Mouse (Mus musculus): ENCODE results near the gene Kcnk1. TPM values are rescaled to one million over a fixed set of nuclear protein-coding genes. Genes with fewer than 3 reads are reported as not detected.
A peak's percentile ranks its signal among the peaks of the same experiment; 100 is the strongest.

Kcnk1 gene
- polyA plus RNA-seq, 1 experiment: 40.5 TPM

DNA sequence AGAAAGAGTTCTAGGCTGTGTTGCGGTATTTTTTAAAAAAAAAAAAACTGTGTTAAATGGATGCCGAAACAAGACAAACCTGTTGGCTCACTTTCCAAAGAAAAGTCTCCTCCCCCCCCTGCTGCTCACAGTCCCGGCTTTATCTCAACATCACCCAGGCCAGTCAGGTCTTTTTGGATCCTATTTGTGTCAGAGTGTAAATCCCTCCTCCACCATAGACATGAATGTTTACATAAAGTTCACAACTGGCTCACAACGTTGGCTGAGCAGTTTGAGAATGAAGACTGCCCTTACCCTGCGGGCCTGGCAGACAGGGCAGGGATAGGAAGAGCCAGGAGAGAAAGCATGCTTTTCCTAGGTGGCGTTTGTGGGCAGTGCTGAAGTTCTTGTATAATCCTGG, 2.0 kb downstream of the Kcnk1 start:
- Histone ChIP-seq H3K27me3 (ENCODE audit: control insufficient read depth, insufficient read depth, low read length) (no peaks in the 10 kb centered on the region), H3K36me3 (ENCODE audit: control insufficient read depth, insufficient read depth, low read length) (no peaks in the 10 kb centered on the region), H3K4me1 (ENCODE audit: control insufficient read depth, insufficient read depth, insufficient read length, low read length) (peaks cover 14% of the 10 kb centered on the region; the same call in 1 of the 2 replicates), H3K27ac (ENCODE audit: insufficient read depth, low read depth, low read length) (peak overlapping the region; percentile 90), H3K4me3 (ENCODE audit: low read depth, low read length) (peak overlapping the region; percentile 37)
- no peak for TF ChIP-seq CTCF (IDR thresholded peaks at IDR 0.05; ENCODE audit: extremely low read depth, insufficient read length, insufficient replicate concordance, low read depth, low read length)
- no peak for TF ChIP-seq POLR2A (IDR thresholded peaks at IDR 0.05; ENCODE audit: low read depth, low read length)
- WGBS: 20% methylated on average over 6 of the region's 6 CpGs

DNA sequence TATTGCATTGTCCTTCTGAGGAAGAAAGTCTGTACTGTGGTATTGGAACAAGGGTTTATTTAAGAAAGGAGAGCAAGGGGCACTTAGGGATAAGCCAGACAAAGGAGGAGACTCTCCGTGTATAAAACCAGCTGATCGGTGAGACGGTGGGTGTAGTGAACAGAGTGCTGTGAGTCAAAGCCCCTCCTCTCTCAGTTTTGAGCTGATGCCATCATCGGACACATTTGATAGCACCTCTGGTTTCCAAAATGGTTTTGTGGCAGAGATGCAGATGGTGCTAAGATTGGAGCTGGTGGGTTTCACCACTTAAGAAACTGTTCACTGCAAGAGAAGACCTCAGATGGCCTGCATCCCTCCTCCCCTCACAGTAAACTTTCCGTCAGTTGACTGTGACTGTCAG, 2.6 kb downstream of the Kcnk1 start:
- Histone ChIP-seq H3K27ac (ENCODE audit: insufficient read depth, low read depth, low read length) (0 out of 2 replicates have a peak overlapping the region, but pooled peaks have one; percentile 3), H3K4me3 (ENCODE audit: low read depth, low read length) (peak overlapping the region; percentile 2; the same call in 1 of the 2 replicates), H3K27me3 (ENCODE audit: control insufficient read depth, insufficient read depth, low read length) (no peaks in the 10 kb centered on the region), H3K4me1 (ENCODE audit: control insufficient read depth, insufficient read depth, insufficient read length, low read length) (peaks cover 14% of the 10 kb centered on the region; the same call in 1 of the 2 replicates), H3K36me3 (ENCODE audit: control insufficient read depth, insufficient read depth, low read length) (no peaks in the 10 kb centered on the region)
- TF ChIP-seq POLR2A (IDR thresholded peaks at IDR 0.05; ENCODE audit: low read depth, low read length): no peak
- TF ChIP-seq CTCF (IDR thresholded peaks at IDR 0.05; ENCODE audit: extremely low read depth, insufficient read length, insufficient replicate concordance, low read depth, low read length): no peak
- 30% methylated on average over 5 of the region's 5 CpGs for WGBS

DNA sequence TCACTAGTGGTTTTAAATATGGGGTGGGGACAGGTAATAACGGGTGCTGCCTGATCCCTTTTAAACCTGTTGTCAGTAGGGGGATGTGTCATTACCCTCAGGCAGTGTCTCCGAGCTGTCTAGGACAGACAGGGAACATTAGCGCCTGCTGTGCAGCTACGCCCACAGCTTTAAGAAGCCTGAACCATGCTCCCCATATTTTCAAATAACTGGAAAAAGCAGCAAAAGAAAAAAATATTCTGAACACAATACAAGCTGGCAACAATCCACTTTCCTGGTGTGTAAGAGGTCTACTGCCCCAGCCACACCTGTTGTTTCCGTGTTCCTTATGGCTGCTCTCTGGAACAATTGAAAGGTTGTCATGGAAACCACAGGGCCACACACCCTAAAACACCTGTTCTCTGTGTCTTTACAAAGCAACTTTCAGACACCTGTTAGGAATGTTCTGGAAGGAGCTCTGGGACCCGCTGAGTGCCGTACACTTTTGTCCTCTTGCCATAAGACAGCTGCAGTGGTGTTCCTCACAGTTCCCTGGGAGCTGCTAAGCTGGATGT, 4.9 kb downstream of the Kcnk1 start:
- no peak overlapping the region for H3K4me3 ChIP-seq (ENCODE audit: low read depth, low read length)
- peaks cover 14% of the 10 kb centered on the region; the same call in 1 of the 2 replicates for H3K4me1 ChIP-seq (ENCODE audit: control insufficient read depth, insufficient read depth, insufficient read length, low read length)
- no peaks in the 10 kb centered on the region for H3K36me3 ChIP-seq (ENCODE audit: control insufficient read depth, insufficient read depth, low read length)
- WGBS: 25% methylated on average over 7 of the region's 7 CpGs
- TF ChIP-seq CTCF (IDR thresholded peaks at IDR 0.05; ENCODE audit: extremely low read depth, insufficient read length, insufficient replicate concordance, low read depth, low read length) (no peak), POLR2A (IDR thresholded peaks at IDR 0.05; ENCODE audit: low read depth, low read length) (no peak)
- peak overlapping the region; percentile 47 for H3K27ac ChIP-seq (ENCODE audit: insufficient read depth, low read depth, low read length)
- H3K27me3 ChIP-seq (ENCODE audit: control insufficient read depth, insufficient read depth, low read length): no peaks in the 10 kb centered on the region

DNA sequence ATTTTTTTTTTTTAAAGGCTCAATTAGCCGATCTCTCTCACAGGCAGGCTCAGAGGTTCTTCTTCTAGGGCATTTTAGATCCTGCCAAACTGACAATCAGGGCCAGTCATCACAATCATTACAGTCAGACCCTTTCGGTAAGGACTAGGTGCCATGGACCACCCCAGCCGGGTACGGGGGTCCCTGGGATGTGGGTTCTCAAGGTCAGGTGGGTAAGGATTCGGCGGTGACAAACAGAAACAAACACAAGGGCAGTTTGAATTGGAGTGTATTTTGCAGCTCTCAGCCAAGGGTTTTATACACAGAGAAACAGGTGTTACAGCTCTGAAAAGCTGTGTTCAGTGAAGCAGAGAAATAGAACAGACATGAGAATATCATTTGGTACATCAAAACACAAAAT, 8.6 kb downstream of the Kcnk1 start:
- TF ChIP-seq CTCF (IDR thresholded peaks at IDR 0.05; ENCODE audit: extremely low read depth, insufficient read length, insufficient replicate concordance, low read depth, low read length): no peak
- TF ChIP-seq POLR2A (IDR thresholded peaks at IDR 0.05; ENCODE audit: low read depth, low read length): no peak
- H3K27me3 ChIP-seq (ENCODE audit: control insufficient read depth, insufficient read depth, low read length): no peaks in the 10 kb centered on the region
- WGBS: 83% methylated on average over 6 of the region's 6 CpGs

DNA sequence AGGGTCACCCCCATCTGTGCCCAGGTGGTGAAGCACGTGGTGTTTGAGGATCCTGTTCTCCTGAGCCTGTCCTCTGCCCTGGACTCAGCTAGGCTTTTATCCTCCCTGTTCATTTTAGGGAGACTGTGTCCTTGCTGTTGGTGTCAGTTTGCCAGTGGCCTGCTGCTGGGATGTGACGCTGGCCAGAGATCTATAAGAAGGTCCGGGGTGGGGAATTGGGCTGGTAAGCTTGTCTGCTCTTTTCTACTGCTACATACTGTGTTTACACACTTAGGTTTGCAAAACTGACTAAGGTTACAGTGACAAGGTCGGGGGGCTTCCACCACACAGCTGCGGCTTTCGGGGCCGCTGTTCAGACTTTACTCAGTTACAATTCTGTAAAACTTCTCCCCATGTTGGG, 10.0 kb downstream of the Kcnk1 start:
- H3K4me3 ChIP-seq (ENCODE audit: low read depth, low read length): no peak overlapping the region
- WGBS: 69% methylated on average over 7 of the region's 7 CpGs
- no peaks in the 10 kb centered on the region for H3K36me3 ChIP-seq (ENCODE audit: control insufficient read depth, insufficient read depth, low read length)
- no peak overlapping the region for H3K27ac ChIP-seq (ENCODE audit: insufficient read depth, low read depth, low read length)
- TF ChIP-seq CTCF (IDR thresholded peaks at IDR 0.05; ENCODE audit: extremely low read depth, insufficient read length, insufficient replicate concordance, low read depth, low read length): no peak
- no peak for TF ChIP-seq POLR2A (IDR thresholded peaks at IDR 0.05; ENCODE audit: low read depth, low read length)
- H3K4me1 ChIP-seq (ENCODE audit: control insufficient read depth, insufficient read depth, insufficient read length, low read length): peaks cover 26% of the 10 kb centered on the region
- H3K27me3 ChIP-seq (ENCODE audit: control insufficient read depth, insufficient read depth, low read length): no peaks in the 10 kb centered on the region

More for the DNA sequence above, 8.6 kb downstream of the Kcnk1 start:
- Histone ChIP-seq H3K27ac (ENCODE audit: insufficient read depth, low read depth, low read length) (no peak overlapping the region), H3K36me3 (ENCODE audit: control insufficient read depth, insufficient read depth, low read length) (no peaks in the 10 kb centered on the region), H3K4me1 (ENCODE audit: control insufficient read depth, insufficient read depth, insufficient read length, low read length) (peaks cover 29% of the 10 kb centered on the region), H3K4me3 (ENCODE audit: low read depth, low read length) (no peak overlapping the region)

DNA sequence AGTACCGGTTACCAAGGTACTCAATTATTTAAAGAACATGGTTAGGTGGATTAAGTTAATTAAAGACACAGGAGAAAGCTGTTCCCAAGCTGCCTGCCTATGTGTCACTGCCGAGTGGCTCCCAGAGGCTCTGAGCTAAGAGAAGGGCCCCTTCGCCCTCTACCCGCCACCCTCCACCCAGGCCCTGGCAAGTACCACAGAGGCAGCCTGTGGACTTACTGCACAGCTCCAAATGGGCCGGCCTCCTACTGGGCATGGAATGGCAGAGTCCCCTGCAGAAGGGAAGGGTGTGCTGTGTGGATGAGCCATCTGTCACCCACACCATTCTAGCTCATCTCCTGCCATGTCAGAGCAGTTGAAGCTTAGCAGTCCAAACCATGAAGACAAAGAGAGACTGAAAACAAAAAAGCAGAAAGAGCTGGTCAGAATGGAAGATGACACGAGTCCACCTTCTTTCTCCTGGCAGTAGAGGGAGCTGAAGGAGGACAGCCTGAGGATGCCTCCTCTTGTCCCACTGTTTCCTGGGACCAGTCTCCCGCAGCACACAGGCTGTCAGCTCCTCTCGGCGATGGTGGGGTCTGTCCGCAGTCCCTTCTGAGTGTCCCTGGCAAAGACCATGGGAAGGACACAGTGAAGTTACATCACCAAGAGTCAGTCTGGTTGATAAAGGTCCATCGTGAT, 11.5 kb downstream of the Kcnk1 start:
- TF ChIP-seq CTCF (IDR thresholded peaks at IDR 0.05; ENCODE audit: extremely low read depth, insufficient read length, insufficient replicate concordance, low read depth, low read length) (no peak), POLR2A (IDR thresholded peaks at IDR 0.05; ENCODE audit: low read depth, low read length) (no peak)

DNA sequence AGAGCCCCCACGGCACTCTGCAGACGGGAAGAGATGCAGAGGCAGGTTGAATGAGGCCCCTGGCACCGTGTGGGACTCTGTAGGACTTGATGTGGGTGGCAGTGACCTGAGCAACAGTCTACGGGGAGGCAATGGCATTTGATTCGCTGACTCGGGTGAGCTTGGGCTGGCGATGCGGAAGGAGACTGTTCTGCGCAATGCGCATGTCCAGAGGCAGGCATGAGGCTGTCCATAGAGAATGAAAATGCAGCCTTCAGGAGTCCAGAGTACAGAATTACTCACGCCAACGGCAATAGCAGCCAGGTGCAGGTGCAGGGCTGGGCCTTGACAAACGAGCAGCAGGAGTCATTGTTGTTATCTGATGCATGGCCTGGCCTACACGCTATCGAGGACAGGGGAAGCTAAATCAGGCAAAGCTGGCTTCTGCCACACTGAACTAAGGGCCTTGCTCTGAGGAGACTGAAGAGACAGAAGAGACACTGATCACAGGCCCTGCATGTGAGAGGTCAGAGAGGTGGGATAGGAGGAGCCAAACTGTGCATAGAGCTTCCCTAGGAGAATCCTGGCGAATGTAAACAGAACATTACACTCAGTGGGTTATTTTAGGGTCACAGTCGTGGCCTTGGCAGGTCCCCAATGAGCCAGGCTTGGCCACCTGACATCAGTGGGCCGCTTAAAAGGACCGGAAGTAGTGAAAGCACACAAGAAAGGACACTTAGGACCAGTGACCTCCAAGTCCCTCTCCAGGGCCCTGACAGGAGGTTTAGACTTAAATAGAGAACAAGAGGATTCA, 12.8 kb downstream of the Kcnk1 start:
- WGBS: 23% methylated on average over 19 of the region's 19 CpGs
- H3K4me3 ChIP-seq (ENCODE audit: low read depth, low read length): no peak overlapping the region
- TF ChIP-seq CTCF (IDR thresholded peaks at IDR 0.05; ENCODE audit: extremely low read depth, insufficient read length, insufficient replicate concordance, low read depth, low read length) (no peak), POLR2A (IDR thresholded peaks at IDR 0.05; ENCODE audit: low read depth, low read length) (no peak; the same call in 1 of the 2 replicates)
- peaks cover 35% of the 10 kb centered on the region for H3K4me1 ChIP-seq (ENCODE audit: control insufficient read depth, insufficient read depth, insufficient read length, low read length)
- no peaks in the 10 kb centered on the region for H3K27me3 ChIP-seq (ENCODE audit: control insufficient read depth, insufficient read depth, low read length)
- H3K27ac ChIP-seq (ENCODE audit: insufficient read depth, low read depth, low read length): peak overlapping the region; percentile 88
- no peaks in the 10 kb centered on the region for H3K36me3 ChIP-seq (ENCODE audit: control insufficient read depth, insufficient read depth, low read length)

More for the DNA sequence above, 11.5 kb downstream of the Kcnk1 start:
- H3K36me3 ChIP-seq (ENCODE audit: control insufficient read depth, insufficient read depth, low read length): no peaks in the 10 kb centered on the region
- 65% methylated on average over 11 of the region's 11 CpGs for WGBS
- no peak overlapping the region for H3K27ac ChIP-seq (ENCODE audit: insufficient read depth, low read depth, low read length)
- peaks cover 30% of the 10 kb centered on the region for H3K4me1 ChIP-seq (ENCODE audit: control insufficient read depth, insufficient read depth, insufficient read length, low read length)
- no peaks in the 10 kb centered on the region for H3K27me3 ChIP-seq (ENCODE audit: control insufficient read depth, insufficient read depth, low read length)
- no peak overlapping the region for H3K4me3 ChIP-seq (ENCODE audit: low read depth, low read length)

Measured in small intestine, adult 2 months (tissue).